Comparison of ENCODE assay signal across 20 mouse cellular contexts in the genomic region with DNA sequence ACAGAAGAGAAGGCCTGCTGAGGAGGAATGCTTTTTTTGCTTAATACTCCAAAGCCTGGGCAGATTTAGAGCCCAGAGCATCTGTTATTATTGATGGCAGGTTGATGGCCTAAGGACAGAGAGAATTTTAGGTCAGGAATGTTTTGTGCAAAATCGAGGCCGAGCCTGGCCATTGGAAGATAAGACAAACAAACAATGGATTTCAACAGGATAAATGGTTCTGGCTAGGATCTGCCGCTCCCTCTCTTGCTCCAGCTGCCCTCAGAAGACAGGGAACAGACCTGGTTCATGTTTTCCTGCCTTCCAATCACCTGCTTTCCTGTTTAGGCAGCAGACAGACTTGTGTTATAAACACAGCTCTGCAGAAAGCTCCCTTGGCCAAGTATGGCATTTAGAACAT. TPM values are rescaled to one million over a fixed set of nuclear protein-coding genes. Genes with fewer than 3 reads are reported as not detected.
DNase-seq lines count a peak whose midpoint lies in the region; ATAC-seq lines count a peak whose summit lies in the region.
"Had no signal": no experiment of that assay in that cellular context is flagged by ENCODE, and none has a peak within 500 bp of the region (broad histone marks: within the 10 kb centered on the region; RNA-seq: fewer than 3 reads in every experiment).

No protein-coding gene starts in this region.

- H3K27me3 ChIP-seq in midbrain, embryonic 13.5 days = no peaks in the 10 kb centered on the region
- no peaks in the 10 kb centered on the region for H3K27me3 ChIP-seq in midbrain, embryonic 16.5 days (ENCODE audit: control insufficient read depth, insufficient read depth, low read depth, low read length)
- no peaks in the 10 kb centered on the region for H3K27me3 ChIP-seq in embryonic facial prominence, embryonic 10.5 days (replicated peaks; ENCODE audit: low read depth, poor library complexity, severe bottlenecking)
- H3K27me3 ChIP-seq: forebrain, embryonic 13.5 days; hindbrain, embryonic 12.5 days had no signal

- H3K36me3 ChIP-seq in midbrain, embryonic 13.5 days = no peaks in the 10 kb centered on the region
- no peaks in the 10 kb centered on the region for H3K36me3 ChIP-seq in midbrain, embryonic 16.5 days (ENCODE audit: control insufficient read depth, insufficient read depth, low read length)
- peaks cover under 1% of the 10 kb centered on the region; the same call in 1 of the 2 replicates for H3K36me3 ChIP-seq in embryonic facial prominence, embryonic 10.5 days (replicated peaks)
- H3K36me3 ChIP-seq: heart, embryonic 10.5 days; hindbrain, embryonic 12.5 days had no signal

- no peaks in the 10 kb centered on the region for H3K9me3 ChIP-seq in midbrain, embryonic 13.5 days
- H3K9me3 ChIP-seq in midbrain, embryonic 16.5 days (replicated peaks; ENCODE audit: control insufficient read depth, low read length, poor library complexity, severe bottlenecking) = no peaks in the 10 kb centered on the region
- no peaks in the 10 kb centered on the region for H3K9me3 ChIP-seq in embryonic facial prominence, embryonic 10.5 days
- H3K9me3 ChIP-seq: forebrain, embryonic 13.5 days; heart, embryonic 10.5 days; hindbrain, embryonic 12.5 days had no signal

- 0 out of 2 replicates have a peak overlapping the region, but pooled peaks have one; percentile 1 for H3K9ac ChIP-seq in midbrain, embryonic 13.5 days (replicated peaks)
- H3K9ac ChIP-seq in midbrain, embryonic 16.5 days (ENCODE audit: low read depth, low read length) = no peak overlapping the region
- H3K9ac ChIP-seq: forebrain, embryonic 13.5 days; forebrain, postnatal 0 days; hindbrain, embryonic 12.5 days had no signal

- no peak for ATAC-seq in midbrain, embryonic 13.5 days
- ATAC-seq in midbrain, embryonic 16.5 days = no peak
- ATAC-seq: forebrain, embryonic 13.5 days; forebrain, postnatal 0 days; hindbrain, embryonic 16.5 days; inflammation-experienced regulatory T-cells, adult 6 months had no signal

- H3K27ac ChIP-seq in midbrain, embryonic 13.5 days = no peak overlapping the region
- no peak overlapping the region for H3K27ac ChIP-seq in midbrain, embryonic 16.5 days (ENCODE audit: low read length)
- H3K27ac ChIP-seq in embryonic facial prominence, embryonic 10.5 days (replicated peaks) = no peak overlapping the region
- H3K27ac ChIP-seq: forebrain, embryonic 13.5 days; heart, embryonic 10.5 days; hindbrain, embryonic 12.5 days had no signal

- peaks cover 18% of the 10 kb centered on the region for H3K4me1 ChIP-seq in midbrain, embryonic 13.5 days (replicated peaks)
- H3K4me1 ChIP-seq in midbrain, embryonic 16.5 days (ENCODE audit: control insufficient read depth, insufficient read depth, low read length) = peaks cover 10% of the 10 kb centered on the region
- H3K4me1 ChIP-seq in embryonic facial prominence, embryonic 10.5 days = peaks cover 20% of the 10 kb centered on the region

- peak; percentile 13 for DNase-seq in embryo, embryonic 10 days (ENCODE audit: low spot score)
- DNase-seq in embryo, embryonic 10.5 days (ENCODE audit: low spot score) = no peak
- peak; percentile 13 for DNase-seq in embryonic facial prominence, embryonic 10.5 days (ENCODE audit: low spot score)
- DNase-seq in yolk sac, embryonic 10.5 days (ENCODE audit: low spot score) = peak; percentile 50
- DNase-seq in heart, adult 8-10 months (ENCODE audit: low spot score) = no peak
- DNase-seq: adrenal gland, adult 8-10 months; cerebellum, adult 2 months; cerebellum, postnatal 10 days; forebrain, postnatal 0 days; gastrocnemius, postnatal 14 days; heart, postnatal 10 days; heart, postnatal 4 days had no signal

- H3K4me2 ChIP-seq in midbrain, embryonic 13.5 days (replicated peaks) = no peak overlapping the region
- no peak overlapping the region for H3K4me2 ChIP-seq in midbrain, embryonic 16.5 days (ENCODE audit: low read length)
- H3K4me2 ChIP-seq: forebrain, embryonic 13.5 days; hindbrain, embryonic 12.5 days had no signal

- WGBS in midbrain, embryonic 13.5 days = 72% methylated on average over 3 of the region's 3 CpGs
- 87% methylated on average over 3 of the region's 3 CpGs for WGBS in midbrain, embryonic 16.5 days
- 71% methylated on average over 3 of the region's 3 CpGs for WGBS in embryonic facial prominence, embryonic 10.5 days

- H3K4me3 ChIP-seq in midbrain, embryonic 13.5 days (replicated peaks) = no peak overlapping the region
- no peak overlapping the region for H3K4me3 ChIP-seq in midbrain, embryonic 16.5 days (ENCODE audit: low read depth, low read length)
- no peak overlapping the region for H3K4me3 ChIP-seq in embryonic facial prominence, embryonic 10.5 days
- H3K4me3 ChIP-seq: forebrain, embryonic 13.5 days; heart, embryonic 10.5 days; hindbrain, embryonic 12.5 days had no signal

RNA-seq across cellular contexts. Expression of a gene that starts 3.4 kb away (rescaled TPM):
- polyA plus RNA-seq in midbrain, embryonic 13.5 days (2015; fragmentation: Nextera tagmentation; extraction: Ambion mirVana) = 39.0 and 41.4 TPM in 2 replicates
- 32.0 and 34.3 TPM in 2 replicates for polyA plus RNA-seq in midbrain, embryonic 16.5 days (2015; fragmentation: Nextera tagmentation; extraction: Ambion mirVana)
- polyA plus RNA-seq in embryonic facial prominence, embryonic 10.5 days (2016; fragmentation: Nextera tagmentation; extraction: Ambion mirVana) = 50.5 and 52.3 TPM in 2 replicates
- 10 to 100 TPM; 13.6 to 15.8 (median 14.6) TPM for total RNA-seq in heart, adult 8-10 months (2022)

RNA-seq across cellular contexts. Expression of a gene that starts 55.9 kb away (rescaled TPM):
- 1.9 and 4.1 TPM in 2 replicates for polyA plus RNA-seq in midbrain, embryonic 13.5 days (2015; fragmentation: Nextera tagmentation; extraction: Ambion mirVana)
- 7.5 and 9.8 TPM in 2 replicates for polyA plus RNA-seq in midbrain, embryonic 16.5 days (2015; fragmentation: Nextera tagmentation; extraction: Ambion mirVana)
- 15.9 and 18.9 TPM in 2 replicates for polyA plus RNA-seq in embryonic facial prominence, embryonic 10.5 days (2016; fragmentation: Nextera tagmentation; extraction: Ambion mirVana)
- under 1 TPM in 2 of 4 experiments, not detected in 2; 0.68 to 0.86 TPM for total RNA-seq in heart, adult 8-10 months (2022)
- total RNA-seq: granulocyte monocyte progenitor cell, adult 5-6 weeks had no signal

Comparison
In these comparisons a context has a peak if more than half of its experiments do, and no peak if none do; other contexts are left out.
1. DNase-seq: peak in embryo, embryonic 10 days (single experiment), embryonic facial prominence, embryonic 10.5 days (single experiment) and yolk sac, embryonic 10.5 days (single experiment); none in embryo, embryonic 10.5 days (single experiment) and heart, adult 8-10 months (single experiment).